Mouse (Mus musculus): ENCODE results near the gene Trpm1.

DNA sequence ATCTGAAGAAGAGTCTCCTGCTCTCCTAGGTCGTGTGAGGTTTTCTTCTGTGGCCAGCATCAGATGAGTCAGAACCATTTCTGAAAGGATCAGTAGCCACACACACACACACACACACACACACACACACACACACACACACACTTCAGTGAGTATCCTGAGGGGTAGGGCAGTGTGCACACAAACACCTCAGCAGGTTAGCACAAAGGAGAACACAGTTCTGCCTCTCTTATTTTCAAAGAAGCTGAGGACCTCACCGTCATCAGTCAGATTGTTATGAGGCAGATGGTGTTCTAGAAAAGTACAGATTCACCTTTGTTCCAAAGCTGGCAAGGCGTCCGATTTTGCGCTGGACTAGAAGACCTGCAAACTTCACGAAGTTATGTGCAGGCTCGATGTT, 156.6 kb downstream of the Trpm1 start:
- TF ChIP-seq CTCF (IDR thresholded peaks at IDR 0.05; ENCODE audit: borderline replicate concordance, control insufficient read depth, extremely low read depth, insufficient read depth, low read length, poor library complexity) (no peak), POLR2A (IDR thresholded peaks at IDR 0.05; ENCODE audit: control insufficient read depth, extremely low read depth, insufficient read depth, low read length, poor library complexity) (no peak)

Data from thymus, adult 2 months (tissue).